Mouse (Mus musculus) retina, adult 2 months (tissue): ENCODE results near the gene Pdcd1lg2.

ENCODE experiments used
- DNase-seq: peaks from one replicate; pipeline ENCODE4 v3.0.0-alpha.2; 2012; ENCODE audit warnings: low read depth, low spot score

The Pdcd1lg2 gene

GRCm38 (mm10) chr19:29496786-29497557 lies 86.3 kb downstream of the Pdcd1lg2 start:
- no peak for DNase-seq

GRCm38 (mm10) chr19:29497874-29498273 lies 87.2 kb downstream of the Pdcd1lg2 start:
- no peak for DNase-seq

GRCm38 (mm10) chr19:29498842-29499456 lies 88.2 kb downstream of the Pdcd1lg2 start:
- DNase-seq: no peak

- no peak for DNase-seq
Measured at GRCm38 (mm10) chr19:29500333-29500732, 89.6 kb downstream of the Pdcd1lg2 start.

- DNase-seq: no peak
Measured at GRCm38 (mm10) chr19:29501106-29501505, 90.4 kb downstream of the Pdcd1lg2 start.

- peak; percentile 78 for DNase-seq
Measured at GRCm38 (mm10) chr19:29501507-29501906, 90.8 kb downstream of the Pdcd1lg2 start.

- DNase-seq: no peak
Measured at GRCm38 (mm10) chr19:29504131-29504530, 93.4 kb downstream of the Pdcd1lg2 start.

GRCm38 (mm10) chr19:29505617-29506016 lies 94.9 kb downstream of the Pdcd1lg2 start:
- no peak for DNase-seq

- no peak for DNase-seq
Measured at GRCm38 (mm10) chr19:29508208-29508607, 97.5 kb downstream of the Pdcd1lg2 start.

GRCm38 (mm10) chr19:29509857-29510256 lies 99.1 kb downstream of the Pdcd1lg2 start:
- DNase-seq: no peak

- DNase-seq: no peak
Measured at GRCm38 (mm10) chr19:29511826-29512225, 101.1 kb downstream of the Pdcd1lg2 start.

GRCm38 (mm10) chr19:29513111-29513766 lies 102.5 kb downstream of the Pdcd1lg2 start:
- DNase-seq: peak; percentile 77

- no peak for DNase-seq
Measured at GRCm38 (mm10) chr19:29514130-29514529, 103.4 kb downstream of the Pdcd1lg2 start.

- no peak for DNase-seq
Measured at GRCm38 (mm10) chr19:29515386-29515785, 104.7 kb downstream of the Pdcd1lg2 start.

GRCm38 (mm10) chr19:29515991-29516390 lies 105.3 kb downstream of the Pdcd1lg2 start:
- DNase-seq: no peak

GRCm38 (mm10) chr19:29518409-29518808 lies 107.7 kb downstream of the Pdcd1lg2 start:
- no peak for DNase-seq

GRCm38 (mm10) chr19:29518922-29519321 lies 108.2 kb downstream of the Pdcd1lg2 start:
- no peak for DNase-seq
